Mouse (Mus musculus): ENCODE results near the gene Itgb2.

Gene Itgb2

DNA sequence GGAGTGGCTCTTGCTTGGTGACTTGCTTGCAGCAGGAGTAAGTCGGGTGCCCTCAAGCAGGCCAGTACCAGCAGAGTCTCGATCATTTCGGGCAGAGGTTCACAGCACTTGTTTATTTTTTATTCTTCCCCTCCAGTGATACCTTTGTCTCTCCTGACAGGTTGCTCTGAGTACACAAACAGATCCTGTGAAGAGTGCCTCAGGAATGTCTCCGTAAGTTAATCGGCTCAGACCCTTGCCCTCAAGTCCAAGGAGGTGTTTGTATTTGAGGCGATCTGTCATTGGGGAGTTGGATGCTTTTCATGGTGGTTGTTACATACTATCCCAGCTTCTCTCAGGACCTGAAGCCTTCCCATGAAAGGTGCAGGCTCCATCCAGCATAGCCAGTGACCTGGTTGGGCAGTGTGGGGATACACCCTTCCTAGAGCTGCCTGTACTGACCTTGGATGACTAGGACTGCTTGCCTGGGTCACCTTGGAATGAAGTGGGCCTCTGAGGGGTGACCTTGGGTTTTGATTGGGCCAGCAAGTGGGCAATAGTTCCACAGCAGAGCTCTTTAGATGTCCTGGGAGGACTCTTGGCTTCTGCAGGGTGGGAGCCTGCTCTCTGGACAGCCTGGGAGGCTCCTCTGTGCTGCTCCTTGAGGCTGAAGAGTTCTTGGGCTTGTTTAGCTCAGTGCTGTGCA is 57.2 kb downstream of the Itgb2 start:
- DNase-seq (ENCODE audit: low read depth, low spot score) = no peak

DNA sequence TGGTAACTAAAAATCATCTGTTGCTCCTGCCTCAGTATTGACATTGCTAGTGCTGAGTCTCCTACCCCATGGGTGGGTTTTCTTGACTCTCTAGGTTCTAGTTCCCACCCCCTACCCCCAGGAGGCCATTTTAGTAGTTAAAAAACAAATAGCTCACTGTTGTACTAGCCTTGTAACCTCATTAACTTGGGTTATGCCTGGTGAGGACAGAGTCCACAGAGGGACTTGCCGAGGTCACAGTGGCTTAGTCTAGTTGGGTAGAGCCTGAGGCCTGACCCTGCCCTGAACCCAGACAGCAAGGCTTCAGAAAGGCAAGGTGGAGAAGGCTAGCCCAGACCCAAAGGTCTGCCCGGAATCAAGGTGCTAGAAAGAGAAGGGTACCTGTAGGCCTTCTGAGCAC is 58.0 kb downstream of the Itgb2 start:
- DNase-seq (ENCODE audit: low read depth, low spot score) = no peak

GRCm38 (mm10) chr10:77589117-77589516 is 59.1 kb downstream of the Itgb2 start:
- no peak for DNase-seq (ENCODE audit: low read depth, low spot score)

GRCm38 (mm10) chr10:77589749-77590148 is 59.7 kb downstream of the Itgb2 start:
- DNase-seq (ENCODE audit: low read depth, low spot score) = no peak

DNA sequence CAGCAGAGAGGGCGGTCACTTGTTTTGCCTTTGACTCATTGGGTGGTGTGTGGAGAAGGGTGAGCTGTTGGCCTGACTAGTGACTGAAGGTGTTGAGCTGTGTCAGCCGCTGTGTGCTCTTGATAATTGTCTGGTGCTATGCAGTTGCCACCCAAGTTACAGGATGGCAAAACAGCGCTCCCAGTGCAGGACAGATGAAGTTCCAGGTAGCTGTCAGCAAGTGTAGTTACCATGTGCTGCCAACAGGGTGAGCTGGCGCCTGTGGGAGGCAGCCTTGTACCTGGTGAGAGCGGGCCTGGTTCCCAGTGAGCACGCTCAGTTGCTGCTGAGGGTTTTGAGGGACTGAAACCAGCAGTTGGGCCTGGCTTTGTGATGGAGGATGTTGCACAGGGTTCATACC is 60.8 kb downstream of the Itgb2 start:
- no peak for DNase-seq (ENCODE audit: low read depth, low spot score)

- DNase-seq (ENCODE audit: low read depth, low spot score) = no peak
Observed at GRCm38 (mm10) chr10:77591546-77591945, 61.5 kb downstream of the Itgb2 start.

DNA sequence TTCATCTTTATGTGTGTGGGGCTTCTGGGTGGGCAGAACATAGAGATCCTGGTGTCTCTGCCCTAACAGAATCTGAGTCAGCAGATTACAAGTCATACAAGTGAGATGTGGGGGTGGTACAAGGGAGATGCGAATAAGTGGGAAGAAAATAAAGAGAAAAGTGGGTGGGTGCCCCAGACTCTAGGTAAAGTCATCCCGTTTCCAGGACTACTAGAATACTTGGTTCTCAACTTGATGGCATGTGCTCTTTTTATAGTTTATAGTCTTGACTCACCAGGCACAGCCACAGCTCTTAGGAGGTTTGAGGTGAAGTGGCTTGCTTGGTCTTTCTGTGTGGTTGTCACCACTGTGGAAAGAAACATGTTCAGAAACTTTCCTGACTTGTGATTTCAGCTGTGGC is 66.0 kb downstream of the Itgb2 start:
- no peak for DNase-seq (ENCODE audit: low read depth, low spot score)

DNA sequence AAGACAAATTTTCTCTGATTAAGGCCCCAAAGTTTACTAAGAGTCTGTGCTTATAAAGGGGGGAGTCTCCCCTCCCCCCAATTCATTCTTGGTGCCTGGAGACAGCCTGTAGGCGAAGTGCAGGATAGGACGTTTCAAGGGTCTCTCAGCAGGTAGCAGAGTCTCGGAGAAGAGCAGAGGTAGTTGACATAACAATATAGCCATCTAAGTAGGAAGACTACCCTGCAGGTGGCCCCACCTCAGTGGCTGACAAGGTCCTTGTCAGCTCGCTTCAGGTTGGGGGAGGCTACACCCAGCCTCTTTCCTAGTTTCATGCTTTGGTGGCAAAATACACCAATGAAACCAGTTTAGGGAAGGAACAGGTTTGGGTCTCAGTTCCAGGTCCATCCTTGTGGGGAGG is 73.0 kb downstream of the Itgb2 start:
- no peak for DNase-seq (ENCODE audit: low read depth, low spot score)

DNA sequence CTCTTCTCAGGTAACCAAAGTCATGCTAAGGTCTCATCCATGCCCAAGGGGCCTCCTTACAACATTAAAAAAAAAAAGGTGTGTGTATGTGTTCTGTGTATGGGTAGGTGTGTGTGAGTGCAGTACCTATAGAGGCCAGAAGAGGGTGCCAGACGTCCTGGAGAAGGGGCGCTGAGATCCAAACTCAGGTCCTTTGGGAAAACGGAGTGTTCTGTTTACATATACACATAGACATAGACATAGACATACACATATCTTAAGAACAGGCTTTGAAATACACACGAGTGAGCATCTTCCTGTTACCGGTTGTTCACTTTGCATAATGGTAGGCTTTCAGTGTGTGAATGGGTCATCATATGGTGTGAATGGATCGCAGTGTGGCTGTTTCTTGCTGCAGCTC is 74.1 kb downstream of the Itgb2 start:
- DNase-seq (ENCODE audit: low read depth, low spot score) = no peak

- no peak for DNase-seq (ENCODE audit: low read depth, low spot score)
Observed at GRCm38 (mm10) chr10:77604958-77605357, 74.9 kb downstream of the Itgb2 start.

- no peak for DNase-seq (ENCODE audit: low read depth, low spot score)
Observed at GRCm38 (mm10) chr10:77605368-77605767, 75.3 kb downstream of the Itgb2 start.

GRCm38 (mm10) chr10:77605908-77606826 is 76.1 kb downstream of the Itgb2 start, which contains the start of the genes Sumo3 and Gm49325:
TSS of gene Sumo3 (plus strand) at chr10:77606097.
TSS of gene Gm49325 (plus strand) at chr10:77606197.
- DNase-seq (ENCODE audit: low read depth, low spot score) = peak; percentile 76

- DNase-seq (ENCODE audit: low read depth, low spot score) = no peak
Observed at GRCm38 (mm10) chr10:77606855-77607254, 76.8 kb downstream of the Itgb2 start.

- DNase-seq (ENCODE audit: low read depth, low spot score) = no peak
Observed at GRCm38 (mm10) chr10:77607441-77607840, 77.4 kb downstream of the Itgb2 start.

- DNase-seq (ENCODE audit: low read depth, low spot score) = no peak
Observed at GRCm38 (mm10) chr10:77608589-77608988, 78.5 kb downstream of the Itgb2 start.

- DNase-seq (ENCODE audit: low read depth, low spot score) = no peak
Observed at GRCm38 (mm10) chr10:77610221-77610961, 80.3 kb downstream of the Itgb2 start.

- DNase-seq (ENCODE audit: low read depth, low spot score) = no peak
Observed at GRCm38 (mm10) chr10:77613409-77613808, 83.4 kb downstream of the Itgb2 start.
